Mouse (Mus musculus): ENCODE measurements around the gene Eral1. TPM values are rescaled to one million over a fixed set of nuclear protein-coding genes. Genes with fewer than 3 reads are reported as not detected.

The Eral1 gene
- 17.6 TPM for polyA plus RNA-seq (2015; fragmentation: Illumina TruSeq; extraction: RNeasy Lipid Tissue Mini Kit (QIAGEN cat#74804); ENCODE audit: insufficient read depth, low replicate concordance)

DNA sequence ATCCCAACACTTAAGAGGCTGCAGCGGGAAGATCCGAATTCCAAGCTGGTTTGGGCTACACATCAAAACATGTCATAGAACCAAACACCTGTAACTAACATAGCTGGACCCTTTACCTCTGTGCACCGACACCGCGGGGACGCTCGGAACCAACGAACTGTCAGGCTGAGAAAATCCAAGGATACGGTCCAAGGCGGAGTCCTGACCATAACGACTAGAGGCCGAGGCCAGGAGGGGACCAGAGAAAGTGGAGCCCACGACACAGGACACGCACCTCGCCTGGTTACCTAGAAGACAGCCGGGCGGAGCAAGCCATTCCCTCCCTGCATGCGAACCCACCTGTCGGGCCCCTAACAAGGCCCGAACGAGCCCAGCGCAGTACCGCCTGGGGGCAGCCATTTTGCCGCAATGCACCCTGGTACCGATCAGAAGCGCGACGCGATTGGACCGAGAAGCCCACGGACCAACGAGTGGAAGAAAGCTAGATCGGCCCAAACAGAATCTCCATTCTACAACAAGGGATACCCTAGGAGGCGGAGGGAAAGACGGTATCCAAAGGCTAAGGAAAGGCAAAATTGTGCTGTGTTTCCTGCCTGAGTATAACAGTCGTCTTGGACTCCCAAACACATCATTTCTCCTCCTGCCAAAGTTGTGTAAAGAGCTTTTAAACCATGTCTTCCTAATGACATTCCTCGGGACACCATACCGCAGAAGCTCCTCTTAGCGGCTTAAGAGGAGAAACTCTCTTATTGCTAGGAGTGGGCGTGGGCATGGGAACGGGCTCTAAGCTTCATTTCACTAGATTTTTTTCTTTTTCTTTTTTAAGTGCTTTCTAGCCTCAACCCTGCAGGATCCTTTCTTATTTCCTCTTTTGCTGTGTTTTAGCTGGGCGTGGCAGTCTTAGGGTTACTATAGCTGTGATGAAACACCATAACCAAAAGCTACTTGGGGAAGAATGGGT is at the start of gene Eral1:
TSS of gene Eral1 (minus strand) at position 423 of the 961 bp plus-strand sequence.

GRCm38 (mm10) chr11:78094504-78095143 is 14.4 kb upstream of the Eral1 start, which contains the start of gene Fam222b:
Gene Fam222b (plus strand): TSS chr11:78094660.

DNA sequence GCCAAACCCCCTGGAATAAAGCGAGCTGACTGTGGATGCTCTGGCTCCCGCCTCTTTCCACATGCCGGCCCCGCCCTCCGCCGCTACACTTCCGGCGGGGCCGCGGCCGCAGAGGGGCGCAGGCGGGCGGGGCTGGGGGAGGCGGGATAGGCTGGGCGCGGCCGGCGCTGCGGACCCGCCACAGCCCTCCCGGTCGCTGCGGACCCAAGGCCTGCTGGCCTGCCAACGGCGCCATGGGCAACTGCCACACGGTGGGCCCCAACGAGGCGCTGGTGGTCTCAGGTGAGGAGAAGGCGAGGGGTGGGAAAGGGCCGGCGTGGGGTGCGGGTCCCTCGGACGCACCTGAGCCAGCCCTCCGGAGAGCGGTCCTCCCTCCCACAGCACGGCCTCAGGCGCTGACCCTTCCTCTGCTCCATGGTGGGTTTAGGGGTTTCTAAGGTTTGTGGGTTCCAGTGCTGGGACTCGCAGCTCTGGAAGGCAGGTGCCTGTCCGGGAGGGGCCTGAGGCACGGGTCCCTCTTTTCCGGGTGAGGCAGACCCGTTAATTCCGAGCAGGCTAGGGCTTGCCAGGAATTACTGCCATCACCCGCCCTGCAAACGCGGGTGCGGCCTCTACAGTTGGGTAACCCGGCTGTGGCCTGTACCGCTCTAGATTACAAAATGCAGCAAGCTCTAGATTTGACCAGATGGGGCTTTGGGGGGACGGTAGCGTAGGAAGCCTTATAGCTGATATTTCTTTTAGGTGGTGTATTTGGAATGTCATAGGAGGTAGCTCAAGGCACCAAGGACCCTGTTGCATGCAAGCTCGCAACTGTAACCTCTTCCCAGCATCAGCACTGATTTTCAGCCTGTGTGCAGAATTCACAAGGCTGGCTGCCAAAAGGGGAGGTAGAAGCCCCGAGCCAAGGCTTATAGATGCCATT is 42.1 kb downstream of the Eral1 start, which contains the start of gene Flot2:
TSS of gene Flot2 (plus strand) at position 101 of the 922 bp plus-strand sequence.

DNA sequence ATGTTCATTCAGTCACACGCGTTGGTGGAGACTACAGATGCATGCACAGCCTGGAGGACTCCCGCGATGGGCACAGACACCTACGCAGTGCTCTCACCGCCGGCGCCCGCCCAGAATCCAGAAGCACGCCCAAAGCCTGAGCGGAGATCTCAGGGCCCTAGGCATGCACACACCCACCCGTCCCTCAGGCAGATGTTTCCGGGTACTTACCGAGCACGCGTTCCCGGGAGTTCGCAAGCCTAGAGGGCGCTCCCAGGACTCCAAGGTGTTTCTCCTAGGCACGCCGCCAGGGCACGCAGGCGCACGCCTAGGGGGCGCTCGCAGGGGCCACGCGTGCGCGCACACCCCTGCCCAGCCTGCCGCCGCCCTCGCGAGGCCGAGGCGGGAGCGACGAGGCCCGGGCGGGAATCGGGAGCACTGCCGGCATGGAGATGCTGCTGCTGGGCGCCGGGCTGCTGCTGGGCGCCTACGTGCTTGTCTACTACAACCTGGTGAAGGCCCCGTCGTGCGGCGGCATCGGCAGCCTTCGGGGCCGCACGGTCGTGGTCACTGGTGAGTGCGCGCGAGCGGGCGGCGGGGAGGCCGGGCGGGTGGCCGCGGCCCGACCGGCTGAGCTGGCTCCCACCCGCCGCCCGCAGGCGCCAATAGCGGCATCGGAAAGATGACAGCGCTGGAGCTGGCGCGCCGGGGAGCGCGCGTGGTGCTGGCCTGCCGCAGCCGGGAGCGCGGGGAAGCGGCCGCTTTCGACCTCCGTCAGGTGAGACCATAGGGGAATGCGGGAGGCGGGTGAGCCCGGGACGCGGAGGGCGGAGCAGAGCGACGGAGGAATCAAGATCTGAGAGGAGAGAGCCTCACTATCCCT is 48.0 kb downstream of the Eral1 start, which contains the start of gene Dhrs13:
TSS of gene Dhrs13 (plus strand) at position 334 of the 862 bp plus-strand sequence.

Other genes with a start within 250 kb of the Eral1 start
- 2.0 TPM for gene Pipox, start 186.3 kb downstream of the Eral1 start, polyA plus RNA-seq (2015; fragmentation: Illumina TruSeq; extraction: RNeasy Lipid Tissue Mini Kit (QIAGEN cat#74804); ENCODE audit: insufficient read depth, low replicate concordance)
- gene Sez6, start 149.6 kb downstream of the Eral1 start, polyA plus RNA-seq (2015; fragmentation: Illumina TruSeq; extraction: RNeasy Lipid Tissue Mini Kit (QIAGEN cat#74804); ENCODE audit: insufficient read depth, low replicate concordance) = not detected
- gene Phf12, start 97.6 kb downstream of the Eral1 start, polyA plus RNA-seq (2015; fragmentation: Illumina TruSeq; extraction: RNeasy Lipid Tissue Mini Kit (QIAGEN cat#74804); ENCODE audit: insufficient read depth, low replicate concordance) = 69.1 TPM
- 2.9 TPM for gene Dhrs13, start 48.1 kb downstream of the Eral1 start, polyA plus RNA-seq (2015; fragmentation: Illumina TruSeq; extraction: RNeasy Lipid Tissue Mini Kit (QIAGEN cat#74804); ENCODE audit: insufficient read depth, low replicate concordance)
- gene Flot2, start 42.5 kb downstream of the Eral1 start, polyA plus RNA-seq (2015; fragmentation: Illumina TruSeq; extraction: RNeasy Lipid Tissue Mini Kit (QIAGEN cat#74804); ENCODE audit: insufficient read depth, low replicate concordance) = 16.3 TPM
- 7.8 TPM for gene Fam222b, start 14.3 kb upstream of the Eral1 start, polyA plus RNA-seq (2015; fragmentation: Illumina TruSeq; extraction: RNeasy Lipid Tissue Mini Kit (QIAGEN cat#74804); ENCODE audit: insufficient read depth, low replicate concordance)
- 3.6 TPM for gene Traf4, start 85.2 kb upstream of the Eral1 start, polyA plus RNA-seq (2015; fragmentation: Illumina TruSeq; extraction: RNeasy Lipid Tissue Mini Kit (QIAGEN cat#74804); ENCODE audit: insufficient read depth, low replicate concordance)
- gene Nek8, start 96.3 kb upstream of the Eral1 start, polyA plus RNA-seq (2015; fragmentation: Illumina TruSeq; extraction: RNeasy Lipid Tissue Mini Kit (QIAGEN cat#74804); ENCODE audit: insufficient read depth, low replicate concordance) = 16.1 TPM
- 8.4 TPM for gene Tlcd1, start 96.3 kb upstream of the Eral1 start, polyA plus RNA-seq (2015; fragmentation: Illumina TruSeq; extraction: RNeasy Lipid Tissue Mini Kit (QIAGEN cat#74804); ENCODE audit: insufficient read depth, low replicate concordance)
- gene Rpl23a, start 103.2 kb upstream of the Eral1 start, polyA plus RNA-seq (2015; fragmentation: Illumina TruSeq; extraction: RNeasy Lipid Tissue Mini Kit (QIAGEN cat#74804); ENCODE audit: insufficient read depth, low replicate concordance) = 3,603 TPM
- gene Rab34, start 108.0 kb upstream of the Eral1 start, polyA plus RNA-seq (2015; fragmentation: Illumina TruSeq; extraction: RNeasy Lipid Tissue Mini Kit (QIAGEN cat#74804); ENCODE audit: insufficient read depth, low replicate concordance) = 9.5 TPM
- gene Proca1, start 113.0 kb upstream of the Eral1 start, polyA plus RNA-seq (2015; fragmentation: Illumina TruSeq; extraction: RNeasy Lipid Tissue Mini Kit (QIAGEN cat#74804); ENCODE audit: insufficient read depth, low replicate concordance) = 4.3 TPM
- gene Sdf2, start 165.4 kb upstream of the Eral1 start, polyA plus RNA-seq (2015; fragmentation: Illumina TruSeq; extraction: RNeasy Lipid Tissue Mini Kit (QIAGEN cat#74804); ENCODE audit: insufficient read depth, low replicate concordance) = 91.3 TPM
- 44.0 TPM for gene Supt6, start 165.6 kb upstream of the Eral1 start, polyA plus RNA-seq (2015; fragmentation: Illumina TruSeq; extraction: RNeasy Lipid Tissue Mini Kit (QIAGEN cat#74804); ENCODE audit: insufficient read depth, low replicate concordance)
- gene 2610507B11Rik, start 181.4 kb upstream of the Eral1 start, polyA plus RNA-seq (2015; fragmentation: Illumina TruSeq; extraction: RNeasy Lipid Tissue Mini Kit (QIAGEN cat#74804); ENCODE audit: insufficient read depth, low replicate concordance) = 107 TPM
- gene BC030499, start 210.5 kb upstream of the Eral1 start, polyA plus RNA-seq (2015; fragmentation: Illumina TruSeq; extraction: RNeasy Lipid Tissue Mini Kit (QIAGEN cat#74804); ENCODE audit: insufficient read depth, low replicate concordance) = 0.95 TPM
- 12.5 TPM for gene Spag5, start 221.1 kb upstream of the Eral1 start, polyA plus RNA-seq (2015; fragmentation: Illumina TruSeq; extraction: RNeasy Lipid Tissue Mini Kit (QIAGEN cat#74804); ENCODE audit: insufficient read depth, low replicate concordance)
- 4.3 TPM for gene Aldoc, start 242.6 kb upstream of the Eral1 start, polyA plus RNA-seq (2015; fragmentation: Illumina TruSeq; extraction: RNeasy Lipid Tissue Mini Kit (QIAGEN cat#74804); ENCODE audit: insufficient read depth, low replicate concordance)
- 24.8 TPM for gene Pigs, start 248.0 kb upstream of the Eral1 start, polyA plus RNA-seq (2015; fragmentation: Illumina TruSeq; extraction: RNeasy Lipid Tissue Mini Kit (QIAGEN cat#74804); ENCODE audit: insufficient read depth, low replicate concordance)